Mouse (Mus musculus) CH12.LX (cell line): ENCODE measurements at regions not wholly inside any gene's neighbourhood (a gene's known extent, or its start where the extent isn't known, plus 50 kb on each side); places are given as distances from the start of the nearest gene placed in this dataset.

Experiments
- CHD1 ChIP-seq: IDR thresholded peaks from 2 replicates; pipeline ENCODE4 v1.6.1; 2012; ENCODE audit warnings: low read depth, low read length, improper control_type of control experiment, inconsistent platforms
- CTCF ChIP-seq, 2 experiments: IDR thresholded peaks in 1 of 2; conservative IDR thresholded peaks in 1 of 2; 2 replicates each; pipeline ENCODE4 v1.5.1; 2011 to 2012; ENCODE audit warnings: low read depth in 2 of 2, low read length in 2 of 2, improper control_type of control experiment in 1 of 2, inconsistent platforms in 1 of 2, mild to moderate bottlenecking in 1 of 2, moderate library complexity in 1 of 2
- E2F4 ChIP-seq: IDR thresholded peaks from 2 replicates; pipeline ENCODE4 v1.6.1; 2011; ENCODE audit warnings: low read depth, low read length, improper control_type of control experiment; ENCODE audit not compliant: insufficient replicate concordance
- EP300 ChIP-seq: IDR thresholded peaks from 2 replicates; pipeline ENCODE4 v1.6.1; 2011; ENCODE audit warnings: low read length, improper control_type of control experiment
- ETS1 ChIP-seq: conservative IDR thresholded peaks from 2 replicates; pipeline ENCODE4 v1.6.1; 2012; ENCODE audit warnings: low read depth, mild to moderate bottlenecking, inconsistent platforms, low read length, improper control_type of control experiment, moderate library complexity
- KAT2A ChIP-seq: IDR thresholded peaks from 2 replicates; pipeline ENCODE4 v1.6.1; 2012; ENCODE audit warnings: low read length, improper control_type of control experiment, inconsistent platforms; ENCODE audit not compliant: insufficient replicate concordance
- MAX ChIP-seq: IDR thresholded peaks from 2 replicates; pipeline ENCODE4 v1.6.1; 2011; ENCODE audit warnings: low read length, improper control_type of control experiment
- MXI1 ChIP-seq: IDR thresholded peaks from 2 replicates; pipeline ENCODE4 v1.6.1; 2011; ENCODE audit warnings: mild to moderate bottlenecking, low read depth, low read length, improper control_type of control experiment
- MYC ChIP-seq: IDR thresholded peaks from 2 replicates; pipeline ENCODE4 v1.6.1; 2011; ENCODE audit warnings: low read depth, mild to moderate bottlenecking, improper control_type of control experiment, low read length
- POLR2A ChIP-seq: IDR thresholded peaks from 2 replicates; pipeline ENCODE4 v1.6.1; 2011; ENCODE audit warnings: low read depth, mild to moderate bottlenecking, improper control_type of control experiment, low read length
- TBP ChIP-seq: conservative IDR thresholded peaks from 2 replicates; pipeline ENCODE4 v1.6.1; 2011; ENCODE audit warnings: low read depth, low read length, improper control_type of control experiment
- USF1 ChIP-seq: IDR thresholded peaks from 2 replicates; pipeline ENCODE4 v1.6.1; 2014; ENCODE audit warnings: low read depth, mild to moderate bottlenecking, inconsistent platforms, low read length, improper control_type of control experiment
- ZKSCAN1 ChIP-seq: IDR thresholded peaks from 2 replicates; pipeline ENCODE4 v1.6.1; 2012; ENCODE audit warnings: low read depth, inconsistent platforms, low read length, improper control_type of control experiment, borderline replicate concordance
- ZNF384 ChIP-seq: IDR thresholded peaks from 2 replicates; pipeline ENCODE4 v1.6.1; 2012; ENCODE audit warnings: low read depth, low read length, improper control_type of control experiment, inconsistent platforms

DNA sequence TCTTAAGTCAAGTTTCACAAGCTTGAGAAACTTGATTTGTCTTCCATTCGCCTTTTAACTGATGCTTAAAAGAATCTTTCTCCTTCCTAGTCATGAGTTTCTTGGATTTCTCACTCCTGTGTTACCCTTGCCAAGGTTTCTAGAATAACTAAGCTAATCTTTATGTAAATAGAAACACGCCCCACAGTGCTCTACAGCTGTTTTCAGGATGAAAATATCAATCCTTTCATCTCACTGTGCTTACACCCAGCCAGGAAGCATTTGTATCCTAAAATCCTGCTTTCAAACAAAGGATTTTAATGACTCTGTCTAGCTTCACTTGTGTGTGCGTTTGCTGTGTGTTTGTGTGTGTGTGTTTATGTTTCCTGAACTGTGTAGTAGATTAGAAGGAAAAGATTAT, 119.5 kb upstream of the Hcn1 start:
- TF ChIP-seq POLR2A = no peak
- no peak for TF ChIP-seq CTCF (conservative IDR thresholded peaks at IDR 0.05 in 1 of 2, IDR thresholded peaks at IDR 0.05 in 1 of 2; ENCODE audit: low read depth in 2 of 2, low read length in 2 of 2)
- TF ChIP-seq MAX = no peak
- TF ChIP-seq CHD1 = no peak
- no peak for TF ChIP-seq ZKSCAN1
- TF ChIP-seq KAT2A = no peak
- TF ChIP-seq EP300 = no peak
- TF ChIP-seq USF1 = no peak
- TF ChIP-seq ETS1 = no peak
- no peak for TF ChIP-seq E2F4
- no peak for TF ChIP-seq MYC
- no peak for TF ChIP-seq MXI1
- TF ChIP-seq TBP = no peak
- TF ChIP-seq ZNF384 = no peak
